Mouse (Mus musculus) forebrain, embryonic 15.5 days (tissue): Measurements from ENCODE around the gene Gm49776. TPM values are rescaled to one million over a fixed set of nuclear protein-coding genes. Genes with fewer than 3 reads are reported as not detected.
"Not testable (repeated sequence)": the region's sequence is repeated elsewhere in the genome, so short reads cannot be mapped to it uniquely, and the experiment has no call there.

Experiments used
- ATAC-seq: fragments of 200-750 bp; cut with Nextera tagmentation; replicated peaks from 2 replicates; pipeline ENCODE4 v1.8.0; 2017; ENCODE audit warnings: mild to moderate bottlenecking, moderate TSS enrichment, moderate library complexity
- H3K27ac ChIP-seq: fragments of 300-500 bp; sonication (generic); replicated peaks from 2 replicates; pipeline ENCODE4 v1.5.1; 2015; ENCODE audit warnings: mild to moderate bottlenecking, inconsistent platforms
- H3K27me3 ChIP-seq: fragments of 300-500 bp; sonication (generic); 2 replicates; pipeline ENCODE4 v1.6.1; 2015; ENCODE audit warnings: inconsistent platforms
- H3K36me3 ChIP-seq: fragments of 300-500 bp; sonication (generic); 2 replicates; pipeline ENCODE4 v1.6.1; 2015; ENCODE audit warnings: mild to moderate bottlenecking, inconsistent platforms
- H3K4me1 ChIP-seq: fragments of 300-500 bp; sonication (generic); 2 replicates; pipeline ENCODE4 v1.6.1; 2015; ENCODE audit warnings: inconsistent platforms
- H3K4me2 ChIP-seq: fragments of 300-500 bp; sonication (generic); replicated peaks from 2 replicates; pipeline ENCODE4 v1.6.1; 2015; ENCODE audit warnings: mild to moderate bottlenecking, inconsistent platforms
- H3K4me3 ChIP-seq: fragments of 300-500 bp; sonication (generic); 2 replicates; pipeline ENCODE4 v1.5.1; 2015; ENCODE audit warnings: mild to moderate bottlenecking, inconsistent platforms
- H3K9ac ChIP-seq: fragments of 300-500 bp; sonication (generic); replicated peaks from 2 replicates; pipeline ENCODE4 v1.6.1; 2015; ENCODE audit warnings: mild to moderate bottlenecking, inconsistent platforms
- H3K9me3 ChIP-seq: fragments of 300-500 bp; sonication (generic); 2 replicates; pipeline ENCODE4 v1.6.1; 2016; ENCODE audit warnings: inconsistent platforms
- WGBS: fragments of 180-500 bp; shearing (Covaris S2); methylation state at CpG from one replicate; pipeline ENCODE4 v1.1.7; 2015; ENCODE audit warnings: mixed read lengths; 5-methylcytosine and 5-hydroxymethylcytosine counted together
- polyA plus RNA-seq: library from polyadenylated mRNA; unstranded; fragments of >200 nt; fragmentation: Nextera tagmentation; extraction: Ambion mirVana; gene quantifications from 2 replicates; pipeline ENCODE4 v1.2.1, GENCODE M21; 2015

The Gm49776 gene
- polyA plus RNA-seq = 3.1 and 6.6 TPM in 2 replicates

DNA sequence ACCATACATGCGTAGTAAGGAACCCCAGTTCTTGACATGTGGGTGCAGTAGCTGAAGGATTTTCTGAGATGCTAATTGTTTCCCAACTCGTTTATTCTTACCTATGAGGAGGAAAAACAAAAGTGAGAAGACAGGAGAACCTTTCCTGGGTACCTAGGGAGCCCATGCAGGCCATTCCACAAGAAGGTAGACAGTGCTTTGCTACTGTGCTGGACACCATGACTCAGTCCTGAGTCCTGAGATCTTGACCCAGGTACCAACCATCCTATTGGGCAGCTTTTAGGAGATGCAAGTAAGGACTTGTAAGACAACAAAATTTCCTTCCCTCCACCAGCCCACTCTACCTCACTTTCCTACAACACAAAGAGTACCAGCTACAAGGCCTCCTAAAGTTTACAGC, at the start of gene Gm49776:
Gene Gm49776 (minus strand): TSS at position 101 of the 400 bp plus-strand sequence.
- WGBS = 94% methylated on average over 2 of the region's 2 CpGs
- Histone ChIP-seq H3K36me3 (peaks cover 91% of the 10 kb centered on the region), H3K27me3 (no peaks in the 10 kb centered on the region), H3K4me1 (no peaks in the 10 kb centered on the region), H3K9me3 (no peaks in the 10 kb centered on the region), H3K9ac (no peak within 1 kb of the TSS), H3K27ac (no peak within 1 kb of the TSS), H3K4me3 (no peak within 1 kb of the TSS), H3K4me2 (no peak within 1 kb of the TSS)
- no peak for ATAC-seq

DNA sequence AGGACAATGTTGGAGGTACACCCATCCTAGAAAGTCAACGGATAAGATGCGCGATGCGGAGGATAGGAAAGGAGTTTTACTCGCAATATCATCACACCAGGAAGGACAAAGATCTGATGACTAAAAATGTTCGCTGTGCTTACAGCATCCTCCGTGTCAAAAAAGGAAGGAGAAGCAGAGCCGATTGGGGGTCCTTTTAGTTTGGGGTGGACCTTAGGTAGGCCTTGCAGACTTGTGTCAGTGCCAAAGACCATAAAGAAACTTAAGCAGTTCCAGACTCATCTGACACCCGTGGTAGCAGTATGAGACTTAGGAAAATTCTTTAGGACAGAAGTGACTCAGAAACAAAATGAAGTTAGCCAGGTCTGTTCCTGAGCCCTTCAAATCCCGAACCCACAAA, 31.5 kb upstream of the Gm49776 start:
- WGBS = 4% methylated on average over 10 of the region's 10 CpGs
- H3K9me3 ChIP-seq, H3K36me3 ChIP-seq, ATAC-seq, H3K27me3 ChIP-seq: not testable (repeated sequence)
- Histone ChIP-seq H3K27ac (peak overlapping the region; percentile 67), H3K4me2 (peak overlapping the region; percentile 85), H3K4me1 (peaks cover 36% of the 10 kb centered on the region), H3K4me3 (peak overlapping the region; percentile 89), H3K9ac (peak overlapping the region; percentile 38)

DNA sequence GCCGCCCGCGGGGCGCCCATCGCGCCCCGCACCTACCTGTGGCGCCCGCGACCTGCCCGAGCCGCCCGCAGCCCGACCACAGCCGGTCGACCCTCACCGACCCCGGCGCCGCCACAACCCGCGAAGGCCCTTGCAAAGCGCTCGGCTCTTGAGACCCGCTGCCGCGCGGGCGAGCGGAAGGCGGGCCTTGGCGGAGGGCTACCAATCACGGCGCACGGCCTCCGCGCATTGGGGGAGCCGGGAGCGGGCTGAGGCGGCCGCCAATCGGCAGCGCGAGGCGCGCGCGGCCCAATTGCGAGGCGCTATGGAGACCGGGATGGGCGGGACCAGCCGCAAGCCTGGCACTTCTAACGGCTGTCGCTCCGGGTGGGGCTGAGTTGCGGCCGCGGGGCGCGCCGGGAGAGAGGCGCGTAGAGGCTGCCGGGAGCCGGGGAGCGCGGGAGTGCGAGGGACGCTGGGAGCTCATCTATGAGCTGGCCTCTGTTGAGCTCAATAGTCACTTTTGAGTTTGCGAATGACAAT, 31.0 kb upstream of the Gm49776 start, which contains the start of gene Dgcr8:
Gene Dgcr8 (minus strand): TSS at position 180 of the 522 bp plus-strand sequence.
- under 1% methylated on average over 64 of the region's 71 CpGs for WGBS
- H3K4me3 ChIP-seq = peak within 1 kb of the TSS; percentile 89
- peak within 1 kb of the TSS; percentile 95 for H3K9ac ChIP-seq
- H3K27ac ChIP-seq = peak within 1 kb of the TSS; percentile 81
- peaks cover 36% of the 10 kb centered on the region for H3K4me1 ChIP-seq
- peak; percentile 100 for ATAC-seq
- peak within 1 kb of the TSS; percentile 85 for H3K4me2 ChIP-seq
- no peaks in the 10 kb centered on the region for H3K9me3 ChIP-seq
- H3K36me3 ChIP-seq = peaks cover 9% of the 10 kb centered on the region
- no peaks in the 10 kb centered on the region for H3K27me3 ChIP-seq

DNA sequence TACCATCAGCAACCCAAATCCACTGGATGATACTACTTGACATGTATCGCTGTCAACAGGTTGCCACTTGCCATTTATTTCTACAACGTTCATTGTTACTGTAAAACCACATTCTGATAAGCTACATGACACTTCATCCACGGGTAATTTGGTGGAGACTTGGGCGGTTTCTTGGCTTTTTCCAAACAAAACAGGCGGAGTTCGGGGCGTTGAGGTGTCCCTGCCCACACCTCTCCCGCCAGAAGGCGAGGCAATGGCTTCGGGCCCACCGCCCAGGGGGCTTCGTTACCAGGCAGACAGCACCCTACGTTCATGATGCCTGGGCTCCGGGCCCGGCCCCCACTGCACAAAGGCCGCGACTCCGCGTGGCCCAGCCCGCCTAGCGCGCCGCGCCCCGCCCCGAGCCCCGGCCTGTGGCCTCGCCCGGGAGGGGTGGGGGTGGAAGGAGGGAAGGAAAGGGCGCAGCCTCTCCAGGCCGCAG, 30.5 kb upstream of the Gm49776 start:
- 0% methylated on average over 29 of the region's 31 CpGs for WGBS
- Histone ChIP-seq H3K4me1 (peaks cover 36% of the 10 kb centered on the region), H3K27ac (peak overlapping the region; percentile 81), H3K27me3 (no peaks in the 10 kb centered on the region), H3K4me3 (peak overlapping the region; percentile 89), H3K9me3 (no peaks in the 10 kb centered on the region), H3K9ac (peak overlapping the region; percentile 95), H3K36me3 (peaks cover 14% of the 10 kb centered on the region), H3K4me2 (peak overlapping the region; percentile 85)
- ATAC-seq = peak; percentile 80

DNA sequence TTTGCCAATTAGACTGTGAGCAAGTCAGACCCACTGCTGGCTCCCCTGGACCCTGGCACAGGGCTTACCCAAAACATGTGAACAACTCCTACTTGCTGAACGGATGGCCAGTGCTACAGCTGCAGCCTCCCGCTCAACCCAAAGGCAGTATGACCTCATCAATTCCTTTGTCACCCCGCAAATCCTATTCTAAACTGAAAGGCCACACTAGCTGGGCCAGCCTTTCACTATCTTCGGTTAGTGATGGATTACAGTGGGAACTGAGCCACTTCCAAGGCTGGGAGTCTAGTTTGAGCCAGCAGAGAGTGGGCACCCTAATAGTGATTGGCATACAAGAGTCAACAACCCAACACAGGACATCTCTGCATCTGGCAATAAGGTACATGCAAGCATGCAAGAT, 30.0 kb upstream of the Gm49776 start:
- Histone ChIP-seq H3K9me3 (no peaks in the 10 kb centered on the region), H3K9ac (peak overlapping the region; percentile 95), H3K4me2 (peak overlapping the region; percentile 85), H3K4me1 (peaks cover 36% of the 10 kb centered on the region), H3K27me3 (no peaks in the 10 kb centered on the region), H3K4me3 (peak overlapping the region; percentile 89), H3K27ac (peak overlapping the region; percentile 81; the same call in 1 of the 2 replicates), H3K36me3 (peaks cover 19% of the 10 kb centered on the region)
- ATAC-seq = no peak
- WGBS = 0% methylated on average over 4 of the region's 4 CpGs

DNA sequence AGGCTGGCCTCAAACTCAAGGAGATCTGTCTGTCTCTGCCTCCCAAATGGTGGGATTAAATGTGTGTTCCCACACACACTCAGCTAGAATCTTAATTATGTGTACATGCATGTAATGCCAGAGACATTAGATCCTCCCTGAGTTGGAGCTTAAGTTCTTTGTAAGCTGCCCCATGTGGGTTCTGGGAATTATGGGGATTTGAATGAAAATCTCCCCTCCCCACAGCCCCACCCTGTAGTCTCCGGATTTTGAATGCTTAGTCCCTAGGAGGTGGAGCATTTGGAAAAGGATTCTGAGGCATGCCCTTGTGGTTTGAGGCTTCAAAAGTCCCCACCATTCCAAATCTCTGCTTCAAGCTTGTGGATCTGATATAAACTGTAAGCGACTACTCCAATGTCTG, 17.0 kb upstream of the Gm49776 start:
- ATAC-seq = no peak
- Histone ChIP-seq H3K27me3 (no peaks in the 10 kb centered on the region), H3K4me2 (no peak overlapping the region), H3K4me1 (no peaks in the 10 kb centered on the region), H3K9me3 (no peaks in the 10 kb centered on the region), H3K9ac (no peak overlapping the region), H3K4me3 (no peak overlapping the region), H3K27ac (no peak overlapping the region), H3K36me3 (peaks cover 93% of the 10 kb centered on the region)
- 68% methylated on average over 2 of the region's 2 CpGs for WGBS

DNA sequence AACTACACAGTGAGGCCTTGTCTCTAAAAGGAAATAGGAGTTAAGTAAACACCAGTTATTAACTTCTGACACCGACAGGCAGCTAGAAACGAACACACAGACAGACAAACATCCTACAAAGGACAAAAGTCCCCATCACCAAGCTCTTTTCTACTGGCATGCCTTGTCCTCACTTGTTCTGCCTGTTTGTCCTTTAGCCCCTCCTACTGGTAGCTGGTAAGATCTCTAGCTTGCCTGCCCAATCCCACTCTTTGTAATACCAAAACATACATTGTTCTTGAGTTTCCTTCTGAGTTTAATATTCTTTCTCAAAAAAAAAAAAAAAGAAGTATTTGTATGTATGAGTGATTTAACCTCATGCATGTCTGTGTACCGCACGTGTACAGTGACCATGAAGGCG, 10.1 kb upstream of the Gm49776 start:
- Histone ChIP-seq H3K27ac (no peak overlapping the region), H3K4me3 (no peak overlapping the region), H3K9me3 (no peaks in the 10 kb centered on the region), H3K36me3 (peaks cover 87% of the 10 kb centered on the region), H3K27me3 (no peaks in the 10 kb centered on the region), H3K4me2 (no peak overlapping the region), H3K9ac (no peak overlapping the region), H3K4me1 (no peaks in the 10 kb centered on the region)
- 91% methylated on average over 5 of the region's 5 CpGs for WGBS
- ATAC-seq = no peak

DNA sequence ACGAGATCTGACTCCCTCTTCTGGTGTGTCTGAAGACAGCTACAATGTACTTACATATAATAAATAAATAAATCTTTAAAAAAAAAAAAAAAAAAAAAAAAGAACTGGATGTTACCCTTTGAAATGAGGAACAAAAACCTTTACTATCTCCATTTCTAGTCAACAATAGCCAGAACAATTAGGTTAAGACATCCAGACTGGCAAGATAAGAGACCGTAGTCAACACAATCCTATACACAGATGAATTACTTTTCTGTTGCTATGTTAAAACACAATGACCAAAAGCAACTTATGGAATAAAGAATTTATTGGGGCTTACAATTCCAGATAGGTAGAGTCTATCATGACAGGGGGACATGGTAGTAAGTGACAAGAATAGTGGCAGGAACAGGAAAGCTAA, 6.9 kb upstream of the Gm49776 start:
- no peak overlapping the region for H3K4me2 ChIP-seq
- H3K9me3 ChIP-seq = no peaks in the 10 kb centered on the region
- no peak overlapping the region for H3K27ac ChIP-seq
- H3K4me3 ChIP-seq = no peak overlapping the region
- ATAC-seq = no peak
- H3K36me3 ChIP-seq = peaks cover 80% of the 10 kb centered on the region
- no peaks in the 10 kb centered on the region for H3K27me3 ChIP-seq
- WGBS = 88% methylated on average over 2 of the region's 2 CpGs
- H3K4me1 ChIP-seq = no peaks in the 10 kb centered on the region
- H3K9ac ChIP-seq = no peak overlapping the region

DNA sequence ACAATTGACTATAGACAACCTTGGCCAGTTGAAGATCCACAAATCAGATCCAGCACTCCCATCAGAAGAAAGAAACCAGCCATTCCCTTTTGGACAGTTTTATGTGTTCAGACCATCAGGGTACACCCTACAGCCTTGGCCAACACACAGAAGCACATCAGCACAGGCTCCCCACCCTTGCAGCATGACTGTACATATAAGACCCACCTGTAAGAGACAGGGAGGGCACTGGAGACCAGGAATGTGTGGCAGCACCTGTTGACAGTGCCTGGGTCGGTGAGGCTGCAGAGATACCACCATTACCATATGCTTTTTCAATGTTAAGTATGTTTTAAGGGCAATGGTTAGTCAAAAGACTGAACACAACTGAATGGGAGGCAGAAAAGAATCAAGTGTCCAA, 4.3 kb downstream of the Gm49776 start:
- H3K9ac ChIP-seq = no peak overlapping the region
- H3K4me3 ChIP-seq = no peak overlapping the region
- no peaks in the 10 kb centered on the region for H3K27me3 ChIP-seq
- no peak for ATAC-seq
- H3K4me1 ChIP-seq = peaks cover 21% of the 10 kb centered on the region
- H3K27ac ChIP-seq = no peak overlapping the region
- H3K36me3 ChIP-seq = peaks cover 79% of the 10 kb centered on the region
- H3K9me3 ChIP-seq = no peaks in the 10 kb centered on the region
- 81% methylated on average over 1 of the region's 1 CpGs for WGBS
- no peak overlapping the region for H3K4me2 ChIP-seq

DNA sequence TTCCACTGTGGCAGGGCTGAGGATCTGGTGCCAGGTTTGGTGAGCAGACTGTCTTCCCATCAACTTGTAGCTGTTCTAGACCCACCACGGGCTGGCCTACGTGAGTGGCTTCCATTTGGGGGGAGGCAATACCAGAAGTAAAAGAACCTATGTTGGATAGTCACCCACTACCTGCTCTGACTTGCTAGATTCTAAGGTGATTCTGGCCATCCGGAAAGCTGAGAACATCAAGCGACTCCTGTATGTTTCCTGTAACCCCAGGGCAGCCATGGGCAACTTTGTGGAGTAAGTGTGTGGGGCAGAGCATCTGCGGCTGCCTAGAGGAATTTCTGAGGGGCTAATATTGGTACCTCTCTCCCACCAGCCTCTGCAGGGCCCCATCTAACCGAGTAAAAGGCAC, 5.4 kb downstream of the Gm49776 start:
- Histone ChIP-seq H3K27me3 (no peaks in the 10 kb centered on the region), H3K4me3 (no peak overlapping the region), H3K9ac (no peak overlapping the region), H3K36me3 (peaks cover 70% of the 10 kb centered on the region), H3K9me3 (no peaks in the 10 kb centered on the region), H3K4me2 (no peak overlapping the region), H3K27ac (no peak overlapping the region), H3K4me1 (peaks cover 22% of the 10 kb centered on the region)
- WGBS = 87% methylated on average over 6 of the region's 6 CpGs
- no peak for ATAC-seq

DNA sequence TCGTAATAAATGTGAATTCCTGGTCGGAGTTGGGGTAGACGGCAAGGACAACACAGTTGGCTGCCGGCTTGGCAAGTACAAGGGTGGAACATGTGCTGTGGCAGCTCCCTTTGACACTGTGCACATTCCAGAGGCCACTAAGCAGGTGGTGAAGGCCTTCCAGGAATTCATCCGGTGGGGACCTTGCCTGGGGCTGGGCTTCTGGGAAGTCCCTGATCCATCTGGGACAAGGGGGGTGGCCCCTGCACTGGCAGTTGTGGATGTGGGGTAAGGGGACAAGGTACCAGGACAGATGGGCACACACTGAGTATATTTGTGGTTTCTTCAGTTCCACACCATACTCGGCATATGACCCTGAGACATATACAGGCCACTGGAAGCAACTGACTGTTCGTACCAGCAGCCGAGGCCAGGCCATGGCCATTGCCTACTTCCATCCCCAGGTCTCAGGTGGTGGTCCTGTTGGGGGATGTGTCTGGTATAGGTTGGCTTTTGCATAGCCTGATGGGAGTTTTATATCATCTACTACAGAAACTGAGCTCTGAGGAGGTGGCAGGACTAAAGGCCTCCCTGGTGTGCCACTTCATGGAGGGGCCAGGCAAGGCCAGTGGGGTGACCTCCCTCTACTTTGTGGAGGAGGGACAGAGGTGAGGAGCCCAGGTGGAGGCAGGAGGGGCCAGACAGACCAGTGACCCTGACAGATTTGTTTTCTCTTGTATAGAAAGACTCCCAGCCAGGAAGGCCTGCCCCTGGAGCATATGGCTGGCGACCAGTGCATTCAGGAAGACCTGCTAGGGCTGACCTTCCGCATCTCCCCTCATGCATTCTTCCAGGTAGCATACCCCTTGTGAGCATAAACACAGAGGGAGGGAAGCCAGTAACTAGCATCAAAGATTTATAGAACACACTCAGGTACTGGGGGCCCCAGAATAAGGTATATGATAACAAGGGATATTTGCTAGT, 7.0 kb downstream of the Gm49776 start:
- Histone ChIP-seq H3K4me1 (peaks cover 36% of the 10 kb centered on the region), H3K4me3 (peak overlapping the region; percentile 60; the same call in 1 of the 2 replicates), H3K9me3 (no peaks in the 10 kb centered on the region), H3K4me2 (peak overlapping the region; percentile 84), H3K36me3 (peaks cover 63% of the 10 kb centered on the region), H3K27ac (no peak overlapping the region), H3K9ac (no peak overlapping the region), H3K27me3 (no peaks in the 10 kb centered on the region)
- no peak for ATAC-seq
- 66% methylated on average over 10 of the region's 10 CpGs for WGBS

DNA sequence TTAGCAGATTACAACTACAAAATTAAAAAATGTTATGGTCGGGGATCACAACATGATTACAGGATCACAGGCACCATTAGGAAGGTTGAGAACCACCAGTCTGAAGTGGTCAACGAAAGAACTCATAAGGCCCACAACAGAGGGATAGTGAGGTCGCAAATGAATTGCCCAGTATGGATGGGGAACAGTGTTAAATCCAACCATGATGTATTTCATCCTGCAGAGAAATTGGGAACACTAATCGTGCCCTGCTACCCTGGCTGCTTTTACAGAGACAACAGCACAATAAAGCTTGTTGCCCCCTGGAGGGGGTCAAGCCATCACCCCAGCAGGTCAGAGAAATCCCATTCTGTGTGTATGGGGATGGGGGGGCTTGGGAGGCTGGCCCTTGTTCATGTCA, 7.9 kb downstream of the Gm49776 start:
- H3K4me3 ChIP-seq = peak overlapping the region; percentile 60
- WGBS = 49% methylated on average over 4 of the region's 4 CpGs
- no peak overlapping the region for H3K27ac ChIP-seq
- H3K9ac ChIP-seq = peak overlapping the region; percentile 74
- no peaks in the 10 kb centered on the region for H3K9me3 ChIP-seq
- no peak for ATAC-seq
- H3K4me1 ChIP-seq = peaks cover 36% of the 10 kb centered on the region
- peak overlapping the region; percentile 84 for H3K4me2 ChIP-seq
- peaks cover 63% of the 10 kb centered on the region for H3K36me3 ChIP-seq
- H3K27me3 ChIP-seq = no peaks in the 10 kb centered on the region
